Mouse (Mus musculus): ENCODE data around the gene Nkx2-3. TPM values are rescaled to one million over a fixed set of nuclear protein-coding genes. Genes with fewer than 3 reads are reported as not detected.

Nkx2-3 gene
- polyA plus RNA-seq, 1 experiment from 2014 or later, result 0.20 TPM

DNA sequence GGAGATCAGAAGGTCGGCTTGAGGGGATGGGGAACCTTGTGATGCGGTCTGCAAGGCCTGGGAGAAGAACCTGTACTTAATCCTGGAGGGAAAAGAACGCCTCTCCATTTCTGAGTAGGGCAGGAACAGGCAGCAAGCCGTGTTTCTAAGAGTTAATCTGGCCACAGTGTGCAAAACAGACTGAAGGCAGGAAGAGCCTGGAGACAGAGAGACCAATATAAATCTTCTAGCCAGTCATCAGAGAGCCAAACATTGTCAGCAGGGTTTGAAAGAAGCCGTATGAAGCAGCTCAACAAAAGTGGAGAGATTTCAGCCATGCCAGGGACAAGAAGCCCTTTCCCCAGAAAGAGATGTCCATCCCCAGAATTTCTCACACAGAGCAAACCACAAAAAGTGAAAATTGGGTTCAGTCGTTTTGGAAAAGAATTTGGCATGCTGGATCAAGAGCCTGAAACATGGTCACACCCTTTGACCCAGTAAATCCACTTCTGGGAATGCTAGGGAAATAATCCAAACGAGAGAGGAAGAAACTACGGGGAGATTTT lies 39.2 kb downstream of the Nkx2-3 start:
- no peak overlapping the region for H3K4me3 ChIP-seq (ENCODE audit: low read depth, low read length)
- no peak overlapping the region for H3K4me2 ChIP-seq (replicated peaks; ENCODE audit: low read depth, low read length)
- H3K27ac ChIP-seq (ENCODE audit: low read depth, low read length), result no peak overlapping the region
- DNase-seq (ENCODE audit: low spot score) (no peak), ATAC-seq (ENCODE audit: low FRiP score) (no peak)
- H3K27me3 ChIP-seq (ENCODE audit: control insufficient read depth, insufficient read depth, low read length), result no peaks in the 10 kb centered on the region
- no peaks in the 10 kb centered on the region for H3K36me3 ChIP-seq (ENCODE audit: control insufficient read depth, insufficient read depth, low read length)
- WGBS, result 78% methylated on average over 8 of the region's 8 CpGs
- H3K4me1 ChIP-seq (replicated peaks; ENCODE audit: control insufficient read depth, insufficient read depth, low read length), result no peaks in the 10 kb centered on the region
- no peak overlapping the region for H3K9ac ChIP-seq (ENCODE audit: low read depth, low read length)
- no peaks in the 10 kb centered on the region for H3K9me3 ChIP-seq (ENCODE audit: control insufficient read depth, low read length)

DNA sequence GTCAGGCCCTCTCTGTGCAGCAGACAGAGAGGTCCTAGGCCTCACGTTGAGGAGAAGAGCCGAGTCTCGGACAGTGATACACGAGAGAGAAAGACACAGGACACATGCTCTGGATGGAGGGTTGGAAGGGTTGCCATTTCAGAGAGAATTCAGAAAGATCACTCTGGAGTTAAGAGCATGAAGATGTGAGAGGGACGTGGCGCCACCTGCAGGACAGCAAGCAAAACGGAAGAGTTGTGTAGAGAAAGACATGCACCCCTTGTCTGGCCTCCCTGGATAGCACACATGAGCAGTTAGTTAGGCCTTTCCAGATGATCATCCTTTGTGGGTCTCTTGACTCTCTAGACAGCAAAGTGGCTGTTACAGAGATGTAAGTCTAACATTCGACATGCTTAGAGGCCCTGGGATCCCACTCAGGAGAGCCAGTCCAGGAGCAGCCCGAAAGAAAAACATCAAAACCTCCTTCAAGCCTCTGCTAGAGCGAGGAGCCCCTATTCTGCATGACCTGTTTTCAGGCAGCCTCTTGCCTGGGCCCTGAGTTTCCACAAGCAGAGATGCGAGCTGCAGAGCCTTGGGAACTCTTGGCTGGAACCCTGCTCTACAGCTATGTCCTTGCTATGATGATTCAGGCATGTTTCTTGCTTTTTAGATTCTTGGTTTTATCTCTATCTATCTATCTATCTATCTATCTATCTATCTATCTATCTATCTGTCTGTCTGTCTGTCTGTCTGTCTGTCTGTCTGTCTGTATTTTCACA lies 43.8 kb downstream of the Nkx2-3 start:
- Histone ChIP-seq H3K27me3 (ENCODE audit: control insufficient read depth, insufficient read depth, low read length) (no peaks in the 10 kb centered on the region), H3K9ac (ENCODE audit: low read depth, low read length) (no peak overlapping the region), H3K4me2 (replicated peaks; ENCODE audit: low read depth, low read length) (no peak overlapping the region), H3K36me3 (ENCODE audit: control insufficient read depth, insufficient read depth, low read length) (no peaks in the 10 kb centered on the region), H3K9me3 (ENCODE audit: control insufficient read depth, low read length) (no peaks in the 10 kb centered on the region), H3K27ac (ENCODE audit: low read depth, low read length) (no peak overlapping the region), H3K4me1 (replicated peaks; ENCODE audit: control insufficient read depth, insufficient read depth, low read length) (no peaks in the 10 kb centered on the region), H3K4me3 (ENCODE audit: low read depth, low read length) (no peak overlapping the region)
- peak; percentile 82 for DNase-seq (ENCODE audit: low spot score)
- 44% methylated on average over 11 of the region's 11 CpGs for WGBS
- no peak for ATAC-seq (ENCODE audit: low FRiP score)

GRCm38 (mm10) chr19:43659632-43660031 lies 47.5 kb downstream of the Nkx2-3 start:
- Histone ChIP-seq H3K9ac (ENCODE audit: low read depth, low read length) (no peak overlapping the region), H3K4me3 (ENCODE audit: low read depth, low read length) (no peak overlapping the region), H3K27me3 (ENCODE audit: control insufficient read depth, insufficient read depth, low read length) (no peaks in the 10 kb centered on the region), H3K4me1 (replicated peaks; ENCODE audit: control insufficient read depth, insufficient read depth, low read length) (no peaks in the 10 kb centered on the region), H3K36me3 (ENCODE audit: control insufficient read depth, insufficient read depth, low read length) (no peaks in the 10 kb centered on the region), H3K9me3 (ENCODE audit: control insufficient read depth, low read length) (no peaks in the 10 kb centered on the region), H3K27ac (ENCODE audit: low read depth, low read length) (no peak overlapping the region), H3K4me2 (replicated peaks; ENCODE audit: low read depth, low read length) (no peak overlapping the region)
- no peak for DNase-seq (ENCODE audit: low spot score)
- 86% methylated on average over 6 of the region's 6 CpGs for WGBS
- ATAC-seq (ENCODE audit: low FRiP score), result no peak

GRCm38 (mm10) chr19:43660774-43661173 lies 48.6 kb downstream of the Nkx2-3 start:
- Histone ChIP-seq H3K27ac (ENCODE audit: low read depth, low read length) (no peak overlapping the region), H3K36me3 (ENCODE audit: control insufficient read depth, insufficient read depth, low read length) (no peaks in the 10 kb centered on the region)
- ATAC-seq (ENCODE audit: low FRiP score), result no peak

GRCm38 (mm10) chr19:43662176-43662967 lies 50.2 kb downstream of the Nkx2-3 start:
- no peaks in the 10 kb centered on the region for H3K36me3 ChIP-seq (ENCODE audit: control insufficient read depth, insufficient read depth, low read length)
- no peak overlapping the region for H3K27ac ChIP-seq (ENCODE audit: low read depth, low read length)
- H3K27me3 ChIP-seq (ENCODE audit: control insufficient read depth, insufficient read depth, low read length), result no peaks in the 10 kb centered on the region
- ATAC-seq (ENCODE audit: low FRiP score) (peak; percentile 63), DNase-seq (ENCODE audit: low spot score) (peak; percentile 54)
- no peak overlapping the region for H3K4me2 ChIP-seq (replicated peaks; ENCODE audit: low read depth, low read length)
- no peaks in the 10 kb centered on the region for H3K4me1 ChIP-seq (replicated peaks; ENCODE audit: control insufficient read depth, insufficient read depth, low read length)
- no peak overlapping the region for H3K9ac ChIP-seq (ENCODE audit: low read depth, low read length)
- no peak overlapping the region for H3K4me3 ChIP-seq (ENCODE audit: low read depth, low read length)
- H3K9me3 ChIP-seq (ENCODE audit: control insufficient read depth, low read length), result no peaks in the 10 kb centered on the region
- WGBS, result 40% methylated on average over 19 of the region's 19 CpGs

More at GRCm38 (mm10) chr19:43660774-43661173, 48.6 kb downstream of the Nkx2-3 start:
- no peak for DNase-seq (ENCODE audit: low spot score)
- Histone ChIP-seq H3K4me1 (replicated peaks; ENCODE audit: control insufficient read depth, insufficient read depth, low read length) (no peaks in the 10 kb centered on the region), H3K4me2 (replicated peaks; ENCODE audit: low read depth, low read length) (no peak overlapping the region), H3K27me3 (ENCODE audit: control insufficient read depth, insufficient read depth, low read length) (no peaks in the 10 kb centered on the region), H3K9ac (ENCODE audit: low read depth, low read length) (no peak overlapping the region), H3K4me3 (ENCODE audit: low read depth, low read length) (no peak overlapping the region), H3K9me3 (ENCODE audit: control insufficient read depth, low read length) (no peaks in the 10 kb centered on the region)
- WGBS, result 91% methylated on average over 9 of the region's 9 CpGs

- ATAC-seq (ENCODE audit: low FRiP score) (no peak), DNase-seq (ENCODE audit: low spot score) (no peak)
- no peaks in the 10 kb centered on the region for H3K9me3 ChIP-seq (ENCODE audit: control insufficient read depth, low read length)
- H3K4me3 ChIP-seq (ENCODE audit: low read depth, low read length), result no peak overlapping the region
- no peaks in the 10 kb centered on the region for H3K27me3 ChIP-seq (ENCODE audit: control insufficient read depth, insufficient read depth, low read length)
- H3K27ac ChIP-seq (ENCODE audit: low read depth, low read length), result no peak overlapping the region
- no peaks in the 10 kb centered on the region for H3K36me3 ChIP-seq (ENCODE audit: control insufficient read depth, insufficient read depth, low read length)
- 86% methylated on average over 8 of the region's 8 CpGs for WGBS
- no peak overlapping the region for H3K9ac ChIP-seq (ENCODE audit: low read depth, low read length)
- H3K4me2 ChIP-seq (replicated peaks; ENCODE audit: low read depth, low read length), result no peak overlapping the region
- H3K4me1 ChIP-seq (replicated peaks; ENCODE audit: control insufficient read depth, insufficient read depth, low read length), result no peaks in the 10 kb centered on the region
Measured at GRCm38 (mm10) chr19:43663471-43663870, 51.3 kb downstream of the Nkx2-3 start.

Other genes with a start within 250 kb of the Nkx2-3 start
- gene Hpse2, start 224.0 kb upstream of the Nkx2-3 start, polyA plus RNA-seq (2014; fragmentation: Nextera tagmentation; extraction: Ambion mirVana), result 0.68 and 0.73 TPM in 2 replicates
- gene Cnnm1, start 171.9 kb upstream of the Nkx2-3 start, polyA plus RNA-seq (2014; fragmentation: Nextera tagmentation; extraction: Ambion mirVana), result 0.39 and 1.1 TPM in 2 replicates
- 51.0 and 53.4 TPM in 2 replicates for gene Got1, start 87.7 kb upstream of the Nkx2-3 start, polyA plus RNA-seq (2014; fragmentation: Nextera tagmentation; extraction: Ambion mirVana)
- gene Slc25a28, start 62.6 kb downstream of the Nkx2-3 start, polyA plus RNA-seq (2014; fragmentation: Nextera tagmentation; extraction: Ambion mirVana), result 9.1 and 10.9 TPM in 2 replicates
- 13.9 and 15.4 TPM in 2 replicates for gene Entpd7, start 77.3 kb downstream of the Nkx2-3 start, polyA plus RNA-seq (2014; fragmentation: Nextera tagmentation; extraction: Ambion mirVana)
- gene Cutc, start 140.7 kb downstream of the Nkx2-3 start, polyA plus RNA-seq (2014; fragmentation: Nextera tagmentation; extraction: Ambion mirVana), result 13.9 and 14.5 TPM in 2 replicates
- 9.3 and 12.9 TPM in 2 replicates for gene Cox15, start 140.7 kb downstream of the Nkx2-3 start, polyA plus RNA-seq (2014; fragmentation: Nextera tagmentation; extraction: Ambion mirVana)
- gene Abcc2, start 169.9 kb downstream of the Nkx2-3 start, polyA plus RNA-seq (2014; fragmentation: Nextera tagmentation; extraction: Ambion mirVana), result 0.03 and 0.09 TPM in 2 replicates